Mouse (Mus musculus) midbrain, embryonic 12.5 days (tissue): ENCODE data around the gene Olfr781. TPM values are rescaled to one million over a fixed set of nuclear protein-coding genes. Genes with fewer than 3 reads are reported as not detected.
"Not testable (repeated sequence)": the region's sequence is repeated elsewhere in the genome, so short reads cannot be mapped to it uniquely, and the experiment has no call there.

ENCODE experiments used
- ATAC-seq: fragments of 200-750 bp; cut with Nextera tagmentation; 2 replicates; pipeline ENCODE4 v1.8.0; 2017; ENCODE audit warnings: low read depth, moderate TSS enrichment, moderate library complexity; ENCODE audit not compliant: low FRiP score
- H3K27ac ChIP-seq: fragments of 300-500 bp; sonication (generic); replicated peaks from 2 replicates; pipeline ENCODE4 v1.5.1; 2016; ENCODE audit warnings: mild to moderate bottlenecking
- H3K27me3 ChIP-seq: fragments of 300-500 bp; sonication (generic); 2 replicates; pipeline ENCODE4 v1.6.1; 2016; ENCODE audit warnings: mild to moderate bottlenecking
- H3K36me3 ChIP-seq: fragments of 300-500 bp; sonication (generic); 2 replicates; pipeline ENCODE4 v1.6.1; 2016
- H3K4me1 ChIP-seq: fragments of 300-500 bp; sonication (generic); 2 replicates; pipeline ENCODE4 v1.6.1; 2016
- H3K4me2 ChIP-seq: fragments of 300-500 bp; sonication (generic); replicated peaks from 2 replicates; pipeline ENCODE4 v1.6.1; 2016; ENCODE audit warnings: mild to moderate bottlenecking, moderate library complexity
- H3K4me3 ChIP-seq: fragments of 300-500 bp; sonication (generic); 2 replicates; pipeline ENCODE4 v1.5.1; 2016; ENCODE audit warnings: mild to moderate bottlenecking
- H3K9ac ChIP-seq: fragments of 300-500 bp; sonication (generic); replicated peaks from 2 replicates; pipeline ENCODE4 v1.6.1; 2016; ENCODE audit warnings: mild to moderate bottlenecking, moderate library complexity
- H3K9me3 ChIP-seq: fragments of 300-500 bp; sonication (generic); 2 replicates; pipeline ENCODE4 v1.6.1; 2016; ENCODE audit warnings: mild to moderate bottlenecking
- WGBS: fragments of 180-500 bp; shearing (Covaris S2); methylation state at CpG from one replicate; pipeline ENCODE4 v1.1.7; 2016; 5-methylcytosine and 5-hydroxymethylcytosine counted together
- polyA plus RNA-seq: library from polyadenylated mRNA; unstranded; fragments of >200 nt; fragmentation: Nextera tagmentation; extraction: Ambion mirVana; gene quantifications from 2 replicates; pipeline ENCODE4 v1.2.1, GENCODE M21; 2016

Olfr781 gene
- not detected in 2 replicates for polyA plus RNA-seq

- ATAC-seq: no peak
- no peak within 1 kb of the TSS for H3K27ac ChIP-seq
- H3K27me3 ChIP-seq: no peaks in the 10 kb centered on the region
- no peak within 1 kb of the TSS for H3K9ac ChIP-seq
- H3K4me1 ChIP-seq: no peaks in the 10 kb centered on the region
- H3K9me3 ChIP-seq: no peaks in the 10 kb centered on the region
- H3K4me3 ChIP-seq: no peak within 1 kb of the TSS
- no peaks in the 10 kb centered on the region for H3K36me3 ChIP-seq
- H3K4me2 ChIP-seq: no peak within 1 kb of the TSS
Observed at GRCm38 (mm10) chr10:129328554-129328953, at the start of gene Olfr781. Olfr781 (plus strand) TSS chr10:129328854.

- not testable (repeated sequence) for H3K36me3 ChIP-seq, H3K9me3 ChIP-seq, H3K4me2 ChIP-seq, ATAC-seq, H3K4me3 ChIP-seq, H3K27me3 ChIP-seq, H3K27ac ChIP-seq, H3K9ac ChIP-seq, H3K4me1 ChIP-seq
- WGBS: 74% methylated on average over 1 of the region's 1 CpGs
Observed at GRCm38 (mm10) chr10:129312973-129313372, 15.7 kb upstream of the Olfr781 start.

- no CpG with 5 or more reads among the region's 1 CpGs for WGBS
- ATAC-seq, H3K4me2 ChIP-seq: not testable (repeated sequence)
Observed at GRCm38 (mm10) chr10:129313521-129313920, 15.1 kb upstream of the Olfr781 start.

GRCm38 (mm10) chr10:129317817-129318216 is 10.8 kb upstream of the Olfr781 start, which contains the start of gene Olfr780:
Olfr780 (plus strand) TSS chr10:129318117.
- no peak for ATAC-seq
- no peak within 1 kb of the TSS for H3K4me3 ChIP-seq
- H3K36me3 ChIP-seq: no peaks in the 10 kb centered on the region
- H3K27ac ChIP-seq: no peak within 1 kb of the TSS
- H3K4me2 ChIP-seq: no peak within 1 kb of the TSS
- H3K9ac ChIP-seq: no peak within 1 kb of the TSS
- H3K4me1 ChIP-seq: no peaks in the 10 kb centered on the region
- WGBS: 92% methylated on average over 3 of the region's 3 CpGs
- H3K9me3 ChIP-seq: no peaks in the 10 kb centered on the region
- H3K27me3 ChIP-seq: no peaks in the 10 kb centered on the region

More at GRCm38 (mm10) chr10:129313521-129313920, 15.1 kb upstream of the Olfr781 start:
- not testable (repeated sequence) for H3K36me3 ChIP-seq, H3K9ac ChIP-seq, H3K27me3 ChIP-seq, H3K9me3 ChIP-seq, H3K4me1 ChIP-seq, H3K4me3 ChIP-seq, H3K27ac ChIP-seq

- H3K4me1 ChIP-seq: no peaks in the 10 kb centered on the region
- no peak for ATAC-seq
- H3K27me3 ChIP-seq: no peaks in the 10 kb centered on the region
- no peak within 1 kb of the TSS for H3K27ac ChIP-seq
- no peaks in the 10 kb centered on the region for H3K9me3 ChIP-seq
- no peak within 1 kb of the TSS for H3K4me2 ChIP-seq
- no peaks in the 10 kb centered on the region for H3K36me3 ChIP-seq
- H3K9ac ChIP-seq: no peak within 1 kb of the TSS
- 96% methylated on average over 3 of the region's 3 CpGs for WGBS
- no peak within 1 kb of the TSS for H3K4me3 ChIP-seq
Observed at GRCm38 (mm10) chr10:129348550-129348949, 19.9 kb downstream of the Olfr781 start, which contains the start of gene Olfr782. Olfr782 (plus strand) TSS chr10:129348850.

DNA sequence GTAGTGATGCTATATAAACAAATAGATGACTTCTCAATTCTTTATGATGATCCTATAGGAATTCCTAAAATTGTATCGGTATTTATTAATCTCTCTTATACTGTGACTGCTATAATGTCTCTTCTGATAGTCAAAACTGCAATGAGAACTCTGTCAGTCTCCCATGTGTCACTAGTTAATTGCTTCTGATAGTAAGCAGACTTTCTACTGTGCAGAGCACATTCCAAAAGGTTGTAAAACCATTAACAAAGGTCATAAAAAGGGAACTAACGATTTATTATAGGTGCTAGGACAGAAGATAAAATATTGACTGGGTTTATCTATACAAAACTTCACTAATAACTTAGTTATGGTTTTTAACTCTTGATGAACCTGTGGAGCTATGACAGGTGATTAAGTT is 23.8 kb downstream of the Olfr781 start:
- H3K9me3 ChIP-seq, H3K4me1 ChIP-seq, H3K36me3 ChIP-seq, H3K27ac ChIP-seq, ATAC-seq, H3K4me2 ChIP-seq, H3K9ac ChIP-seq, H3K4me3 ChIP-seq, H3K27me3 ChIP-seq: not testable (repeated sequence)
- 73% methylated on average over 2 of the region's 2 CpGs for WGBS

DNA sequence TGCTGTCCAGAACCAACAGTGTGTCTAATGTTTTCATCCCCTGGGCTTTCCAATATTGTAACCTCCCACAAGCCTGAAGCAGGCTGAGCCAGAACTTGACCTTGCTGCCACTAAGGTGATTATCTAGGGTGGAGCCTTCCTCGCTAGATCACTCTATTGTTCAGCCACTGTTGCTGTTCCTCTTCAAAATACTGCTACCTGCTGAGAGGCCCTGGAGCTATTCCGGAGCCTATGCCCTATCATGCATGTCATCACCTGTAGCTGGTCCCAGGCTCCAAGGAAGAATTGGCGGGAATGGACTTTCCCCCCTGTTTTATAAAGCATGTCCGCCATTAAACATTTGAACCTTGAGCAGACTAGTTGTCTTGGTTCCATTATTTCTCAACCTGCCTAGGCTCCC is 27.8 kb downstream of the Olfr781 start:
- H3K27me3 ChIP-seq, H3K4me2 ChIP-seq, ATAC-seq, H3K9ac ChIP-seq, H3K36me3 ChIP-seq, H3K4me1 ChIP-seq, H3K9me3 ChIP-seq, H3K27ac ChIP-seq, H3K4me3 ChIP-seq: not testable (repeated sequence)
- 82% methylated on average over 4 of the region's 4 CpGs for WGBS

GRCm38 (mm10) chr10:129357307-129357706 is 28.7 kb downstream of the Olfr781 start:
- Histone ChIP-seq H3K4me3 (no peak overlapping the region), H3K9me3 (no peaks in the 10 kb centered on the region), H3K27ac (no peak overlapping the region), H3K9ac (no peak overlapping the region), H3K36me3 (no peaks in the 10 kb centered on the region), H3K4me1 (no peaks in the 10 kb centered on the region), H3K4me2 (no peak overlapping the region), H3K27me3 (no peaks in the 10 kb centered on the region)
- no peak for ATAC-seq
- 80% methylated on average over 5 of the region's 5 CpGs for WGBS

DNA sequence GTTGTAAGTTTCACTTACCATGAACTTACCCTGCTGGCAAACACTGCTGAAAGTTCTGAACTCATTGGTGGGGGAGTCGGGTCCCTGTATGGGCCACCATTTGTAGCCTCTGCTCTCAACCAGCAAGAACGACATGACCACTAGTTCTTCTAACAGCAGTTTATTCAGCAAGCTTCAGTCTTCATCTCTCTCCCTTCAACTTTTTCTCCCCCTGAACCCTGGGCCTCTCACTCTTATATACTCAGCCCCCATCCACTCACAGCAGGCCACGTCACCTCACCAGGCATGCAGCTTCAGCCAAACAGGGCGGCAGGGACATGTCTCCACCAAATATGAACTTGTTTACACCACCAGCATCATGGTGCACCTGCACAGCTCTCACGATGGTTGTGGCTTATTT is 45.4 kb downstream of the Olfr781 start:
- not testable (repeated sequence) for H3K9me3 ChIP-seq

More for the DNA sequence above, 45.4 kb downstream of the Olfr781 start:
- H3K4me1 ChIP-seq, H3K4me3 ChIP-seq, H3K4me2 ChIP-seq, H3K27ac ChIP-seq, H3K9ac ChIP-seq, H3K27me3 ChIP-seq, ATAC-seq, H3K36me3 ChIP-seq: not testable (repeated sequence)
- WGBS: 91% methylated on average over 5 of the region's 5 CpGs

Other genes with a start within 250 kb of the Olfr781 start
- gene Olfr767, start 245.9 kb upstream of the Olfr781 start, polyA plus RNA-seq: not detected in 2 replicates
- gene Olfr768, start 229.5 kb upstream of the Olfr781 start, polyA plus RNA-seq: not detected in 2 replicates
- not detected in 2 replicates for gene Olfr769, start 211.0 kb upstream of the Olfr781 start, polyA plus RNA-seq
- gene Olfr770, start 189.9 kb upstream of the Olfr781 start, polyA plus RNA-seq: not detected in 2 replicates
- not detected in 2 replicates for gene Olfr771, start 164.1 kb upstream of the Olfr781 start, polyA plus RNA-seq
- gene Olfr772, start 150.9 kb upstream of the Olfr781 start, polyA plus RNA-seq: not detected in 2 replicates
- not detected in 2 replicates for gene Olfr773, start 141.4 kb upstream of the Olfr781 start, polyA plus RNA-seq
- not detected in 2 replicates for gene Olfr774, start 92.7 kb upstream of the Olfr781 start, polyA plus RNA-seq
- not detected in 2 replicates for gene Olfr775, start 80.4 kb upstream of the Olfr781 start, polyA plus RNA-seq
- not detected in 2 replicates for gene Olfr776, start 69.7 kb upstream of the Olfr781 start, polyA plus RNA-seq
- not detected in 2 replicates for gene Olfr777, start 57.4 kb upstream of the Olfr781 start, polyA plus RNA-seq
- not detected in 2 replicates for gene Olfr780, start 10.7 kb upstream of the Olfr781 start, polyA plus RNA-seq
- gene Olfr782, start 20.0 kb downstream of the Olfr781 start, polyA plus RNA-seq: not detected in 2 replicates
- not detected in 2 replicates for gene Olfr784, start 55.2 kb downstream of the Olfr781 start, polyA plus RNA-seq
- gene Olfr785, start 76.6 kb downstream of the Olfr781 start, polyA plus RNA-seq: not detected in 2 replicates
- gene Olfr786, start 98.5 kb downstream of the Olfr781 start, polyA plus RNA-seq: not detected in 2 replicates
- gene Olfr787, start 133.0 kb downstream of the Olfr781 start, polyA plus RNA-seq: not detected in 2 replicates
- not detected in 2 replicates for gene Olfr788, start 142.1 kb downstream of the Olfr781 start, polyA plus RNA-seq
- gene Olfr789, start 155.9 kb downstream of the Olfr781 start, polyA plus RNA-seq: not detected in 2 replicates
- gene Olfr790, start 169.6 kb downstream of the Olfr781 start, polyA plus RNA-seq: not detected in 2 replicates
- not detected in 2 replicates for gene Olfr791, start 192.9 kb downstream of the Olfr781 start, polyA plus RNA-seq
- gene Olfr792, start 210.3 kb downstream of the Olfr781 start, polyA plus RNA-seq: not detected in 2 replicates
- gene Olfr794, start 238.8 kb downstream of the Olfr781 start, polyA plus RNA-seq: not detected in 2 replicates